Mouse (Mus musculus) mesoderm, embryonic 11.5 days (tissue): Measurements from ENCODE around the gene Plin2.
"Not testable (repeated sequence)": the region's sequence is repeated elsewhere in the genome, so short reads cannot be mapped to it uniquely, and the experiment has no call there.

Source experiments
- DNase-seq: peaks from one replicate; pipeline ENCODE4 v3.0.0-alpha.2; 2012; ENCODE audit warnings: low read depth, low spot score

The Plin2 gene

DNA sequence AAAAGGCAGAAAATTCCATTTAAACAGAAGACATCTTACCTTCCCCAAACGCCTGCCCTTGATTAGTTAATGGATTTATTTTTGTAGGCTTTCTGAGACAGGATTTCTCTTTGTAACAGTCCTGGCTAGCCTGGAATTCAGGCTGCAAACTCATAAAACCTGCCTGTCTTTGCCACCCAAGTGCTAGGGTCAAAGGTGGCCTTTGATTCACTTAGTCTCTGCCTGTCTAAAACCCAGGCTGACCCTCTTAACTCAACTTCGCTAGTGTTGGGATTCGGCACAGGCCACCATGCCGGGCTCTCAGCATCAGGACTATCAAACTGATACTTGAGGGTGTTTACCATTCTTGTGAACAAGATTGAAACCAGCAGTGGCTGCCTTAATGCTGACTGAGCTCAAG is 38.0 kb downstream of the Plin2 start:
- peak; percentile 66 for DNase-seq

GRCm38 (mm10) chr4:86626496-86626895 is 43.4 kb downstream of the Plin2 start:
- not testable (repeated sequence) for DNase-seq

GRCm38 (mm10) chr4:86625463-86625862 is 44.4 kb downstream of the Plin2 start:
- DNase-seq, result no peak

GRCm38 (mm10) chr4:86622532-86622931 is 47.3 kb downstream of the Plin2 start:
- not testable (repeated sequence) for DNase-seq

DNA sequence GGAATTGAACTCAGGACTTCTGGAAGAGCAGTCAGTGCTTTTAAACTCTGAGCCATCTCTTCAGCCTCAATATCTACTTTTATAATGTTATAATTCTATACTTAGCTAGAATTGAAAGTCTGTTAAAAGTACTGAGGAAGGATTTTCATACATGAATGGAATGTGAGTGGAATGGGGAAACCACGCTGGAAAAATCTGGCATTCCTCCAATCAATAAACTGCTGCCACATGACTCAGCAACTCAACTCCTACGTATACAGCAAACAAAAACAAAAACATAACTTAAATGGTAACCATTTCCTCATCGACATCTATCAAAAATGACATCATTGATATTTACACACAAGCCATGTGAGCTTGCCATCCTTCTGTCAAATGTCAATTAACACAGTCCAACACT is 47.7 kb downstream of the Plin2 start:
- no peak for DNase-seq

DNA sequence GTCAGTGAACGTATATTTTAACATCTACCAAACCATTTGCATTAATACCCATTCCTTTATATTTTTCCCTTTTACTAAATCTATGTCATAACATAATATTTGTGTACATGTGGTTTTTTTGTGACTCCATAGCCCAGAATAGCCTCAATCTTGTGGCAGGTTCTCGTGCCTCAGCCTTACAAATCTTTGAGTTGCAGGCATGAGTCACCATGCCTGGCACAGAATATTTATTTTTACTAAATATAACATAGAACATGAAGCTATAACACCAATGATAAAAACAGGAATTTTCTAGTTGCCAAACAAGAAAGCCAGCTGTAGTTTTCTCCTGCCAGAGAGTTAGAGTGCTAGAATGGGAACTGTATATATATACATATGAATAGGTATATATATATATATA is 49.4 kb downstream of the Plin2 start:
- no peak for DNase-seq

DNA sequence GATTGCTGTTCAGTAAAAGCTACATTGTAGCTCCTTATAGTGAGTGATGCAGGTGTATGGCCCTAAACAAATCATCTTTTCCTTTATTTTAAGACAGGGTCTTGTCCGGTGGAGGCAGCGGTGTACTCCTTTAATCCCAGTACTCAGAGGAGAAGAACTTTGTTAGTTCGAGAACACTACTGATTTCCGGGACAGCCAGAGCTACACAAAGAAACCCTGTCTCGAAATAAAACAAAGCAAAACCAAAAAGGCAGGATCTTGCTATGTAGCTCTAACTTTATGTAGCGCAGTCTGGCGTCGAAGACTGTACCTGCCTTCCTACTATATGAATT is 57.6 kb downstream of the Plin2 start:
- no peak for DNase-seq

- DNase-seq, result peak; percentile 98
Measured at GRCm38 (mm10) chr4:86611524-86612288, 58.2 kb downstream of the Plin2 start, which contains the start of gene Haus6. Haus6 (minus strand) TSS chr4:86612055.
